Mouse (Mus musculus) 3134 (cell line): ENCODE data around the gene RPS10-NUDT3.

Source experiments
- DNase-seq: peaks from one replicate; pipeline ENCODE4 v3.0.0-alpha.2; 2011; ENCODE audit warnings: low spot score; ENCODE audit not compliant: insufficient read length; ENCODE audit errors: extremely low read depth

Gene RPS10-NUDT3

GRCm38 (mm10) chr17:27576056-27576455, 59.0 kb downstream of the RPS10-NUDT3 start:
- no peak for DNase-seq

GRCm38 (mm10) chr17:27575116-27575776, 59.8 kb downstream of the RPS10-NUDT3 start:
- no peak for DNase-seq

- DNase-seq = no peak
Measured at GRCm38 (mm10) chr17:27574470-27575115, 60.4 kb downstream of the RPS10-NUDT3 start.

GRCm38 (mm10) chr17:27573772-27574320, 61.2 kb downstream of the RPS10-NUDT3 start:
- no peak for DNase-seq

GRCm38 (mm10) chr17:27571315-27571714, 63.7 kb downstream of the RPS10-NUDT3 start:
- no peak for DNase-seq

- DNase-seq = no peak
Measured at GRCm38 (mm10) chr17:27568228-27568627, 66.8 kb downstream of the RPS10-NUDT3 start.

GRCm38 (mm10) chr17:27565942-27566267, 69.1 kb downstream of the RPS10-NUDT3 start:
- DNase-seq = no peak

GRCm38 (mm10) chr17:27565163-27565941, 69.7 kb downstream of the RPS10-NUDT3 start, which contains the start of gene AI413582:
Gene AI413582 (minus strand): TSS chr17:27565756.
- DNase-seq = peak; percentile 94

GRCm38 (mm10) chr17:27564391-27565162, 70.4 kb downstream of the RPS10-NUDT3 start:
- peak; percentile 61 for DNase-seq

- DNase-seq = no peak
Measured at GRCm38 (mm10) chr17:27563771-27564244, 71.2 kb downstream of the RPS10-NUDT3 start.

GRCm38 (mm10) chr17:27561809-27562526, 73.1 kb downstream of the RPS10-NUDT3 start:
- DNase-seq = peak; percentile 92

GRCm38 (mm10) chr17:27560926-27561480, 74.0 kb downstream of the RPS10-NUDT3 start:
- peak; percentile 64 for DNase-seq

- DNase-seq = no peak
Measured at GRCm38 (mm10) chr17:27559596-27559995, 75.4 kb downstream of the RPS10-NUDT3 start.

GRCm38 (mm10) chr17:27558845-27559244, 76.2 kb downstream of the RPS10-NUDT3 start:
- DNase-seq = peak; percentile 51

GRCm38 (mm10) chr17:27557927-27558661, 76.9 kb downstream of the RPS10-NUDT3 start:
- DNase-seq = no peak

GRCm38 (mm10) chr17:27557181-27557926, 77.7 kb downstream of the RPS10-NUDT3 start:
- peak; percentile 81 for DNase-seq

GRCm38 (mm10) chr17:27556315-27557011, 78.6 kb downstream of the RPS10-NUDT3 start, which contains the start of gene Hmga1:
Gene Hmga1 (plus strand): TSS chr17:27556497.
- DNase-seq = peak; percentile 86
